Mouse (Mus musculus) liver, embryonic 18 days (tissue): ENCODE data around the gene Ncln. TPM values are rescaled to one million over a fixed set of nuclear protein-coding genes. Genes with fewer than 3 reads are reported as not detected.

ENCODE experiments used
- polyA plus RNA-seq: library from polyadenylated mRNA; depleted of rRNA; stranded (reverse); fragments of >200 nt; gene quantifications from 2 replicates; pipeline ENCODE4 v1.2.3, GENCODE M21; 2012; rRNA removed

Gene Ncln
- polyA plus RNA-seq: 65.7 and 83.5 TPM in 2 replicates

DNA sequence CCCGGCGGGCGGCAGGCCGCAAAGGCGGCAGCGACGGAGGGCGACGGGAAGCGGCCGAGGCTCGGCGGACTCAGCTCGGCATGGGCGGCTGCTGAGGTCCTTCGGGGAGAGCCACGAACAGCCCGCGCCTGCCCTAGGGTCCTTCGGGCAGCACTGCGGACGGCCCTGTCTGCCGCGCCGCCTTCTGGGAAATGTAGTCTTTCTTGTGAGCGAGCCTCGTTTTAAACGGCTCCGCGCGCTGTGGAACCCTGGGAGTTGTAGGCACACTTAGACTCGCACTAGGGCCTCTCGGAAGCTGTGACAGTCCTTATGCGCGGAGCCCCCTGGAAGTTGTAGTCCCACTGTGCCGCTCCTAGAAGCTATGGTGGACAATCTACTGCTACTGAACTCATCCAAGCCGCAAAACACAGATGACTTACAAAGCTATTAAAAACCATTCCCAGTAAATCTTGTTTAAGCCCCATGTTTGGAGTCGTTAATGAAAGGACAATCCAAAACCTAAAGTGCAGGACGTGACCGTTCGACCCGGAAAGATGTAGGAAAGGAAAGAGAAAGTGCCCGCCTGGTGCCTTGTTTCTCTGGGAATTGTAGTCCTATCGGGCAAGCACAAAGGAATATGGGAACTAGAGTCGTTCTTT lies at the start of gene Ncln:
Ncln (minus strand) TSS at position 129 of the 638 bp plus-strand sequence.

DNA sequence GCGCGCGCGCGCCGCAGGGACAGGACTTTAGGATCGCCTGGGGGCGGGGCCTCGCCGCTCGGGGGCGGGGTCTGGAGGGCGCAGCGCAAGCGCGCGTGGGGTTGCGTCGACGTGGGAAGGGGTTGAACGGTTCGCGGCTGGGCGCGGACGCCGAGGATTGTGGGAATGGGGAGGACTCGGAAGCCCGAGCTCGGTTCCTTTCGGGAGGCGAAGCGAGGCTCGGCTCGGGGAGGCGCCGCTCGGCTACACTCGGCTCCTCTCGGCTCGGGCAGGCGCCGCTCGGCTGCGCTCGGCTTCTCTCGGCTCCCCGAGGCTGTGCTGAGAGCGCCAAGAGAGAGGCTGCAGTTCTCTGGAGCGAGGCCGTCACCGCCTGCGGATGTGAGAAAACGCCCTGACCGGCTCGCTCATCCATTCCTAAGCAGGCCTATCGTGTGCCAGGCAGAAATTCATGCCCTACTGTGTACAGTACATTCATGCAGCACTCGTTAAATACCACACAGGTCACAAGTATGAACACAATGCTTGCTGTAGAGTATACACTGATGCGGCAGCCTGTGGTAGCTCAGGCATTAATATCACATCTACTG lies 49.1 kb upstream of the Ncln start, which contains the start of gene Gna11:
Gna11 (minus strand) TSS at position 30 of the 587 bp plus-strand sequence.

GRCm38 (mm10) chr10:81524051-81524605 lies 27.9 kb upstream of the Ncln start, which contains the start of gene Gna15:
Gene Gna15, minus strand, starts transcription at chr10:81524225.

GRCm38 (mm10) chr10:81500032-81500431 lies 3.8 kb upstream of the Ncln start, which contains the start of gene S1pr4:
Gene S1pr4, minus strand, starts transcription at chr10:81500132.

GRCm38 (mm10) chr10:81482533-81482889 lies 13.7 kb downstream of the Ncln start, which contains the start of gene Celf5:
Gene Celf5, minus strand, starts transcription at chr10:81482709.

GRCm38 (mm10) chr10:81455181-81455895 lies 40.9 kb downstream of the Ncln start, which contains the start of gene Nfic:
Gene Nfic, minus strand, starts transcription at chr10:81455635.

Other genes starting within 250 kb of the Ncln start
- 1.4 and 1.9 TPM in 2 replicates for gene Matk, start 243.5 kb downstream of the Ncln start, polyA plus RNA-seq
- 44.6 and 45.1 TPM in 2 replicates for gene Mrpl54, start 229.5 kb downstream of the Ncln start, polyA plus RNA-seq
- gene Apba3, start 229.4 kb downstream of the Ncln start, polyA plus RNA-seq: 23.2 and 24.9 TPM in 2 replicates
- 0.88 and 1.1 TPM in 2 replicates for gene Tjp3, start 204.8 kb downstream of the Ncln start, polyA plus RNA-seq
- 10.3 and 11.9 TPM in 2 replicates for gene Pip5k1c, start 203.4 kb downstream of the Ncln start, polyA plus RNA-seq
- gene Cactin, start 175.3 kb downstream of the Ncln start, polyA plus RNA-seq: 12.9 and 13.4 TPM in 2 replicates
- 3.1 and 3.4 TPM in 2 replicates for gene Tbxa2r, start 167.7 kb downstream of the Ncln start, polyA plus RNA-seq
- gene Gipc3, start 153.1 kb downstream of the Ncln start, polyA plus RNA-seq: 0.02 TPM in 2 replicates
- 24.1 and 27.6 TPM in 2 replicates for gene Hmg20b, start 145.9 kb downstream of the Ncln start, polyA plus RNA-seq
- 8.7 and 8.9 TPM in 2 replicates for gene Mfsd12, start 138.9 kb downstream of the Ncln start, polyA plus RNA-seq
- gene 4930404N11Rik, start 130.6 kb downstream of the Ncln start, polyA plus RNA-seq: 0.39 and 1.0 TPM in 2 replicates
- gene Fzr1, start 117.9 kb downstream of the Ncln start, polyA plus RNA-seq: 54.1 and 61.6 TPM in 2 replicates
- gene Dohh, start 112.0 kb downstream of the Ncln start, polyA plus RNA-seq: 27.6 and 28.9 TPM in 2 replicates
- gene Gm48551, start 111.9 kb downstream of the Ncln start, polyA plus RNA-seq: 0.58 and 0.75 TPM in 2 replicates
- gene Gm48552, start 107.4 kb downstream of the Ncln start, polyA plus RNA-seq: 0.64 and 0.82 TPM in 2 replicates
- 2.6 and 3.4 TPM in 2 replicates for gene Smim24, start 103.3 kb downstream of the Ncln start, polyA plus RNA-seq
- 1.7 and 1.9 TPM in 2 replicates for gene Nfic, start 40.8 kb downstream of the Ncln start, polyA plus RNA-seq
- gene Celf5, start 13.7 kb downstream of the Ncln start, polyA plus RNA-seq: 0.02 and 0.06 TPM in 2 replicates
- 5.4 and 5.7 TPM in 2 replicates for gene S1pr4, start 3.7 kb upstream of the Ncln start, polyA plus RNA-seq
- gene Gna15, start 27.8 kb upstream of the Ncln start, polyA plus RNA-seq: 4.0 and 4.2 TPM in 2 replicates
- 20.3 and 23.1 TPM in 2 replicates for gene Gna11, start 48.8 kb upstream of the Ncln start, polyA plus RNA-seq
- 179 and 189 TPM in 2 replicates for gene Aes, start 63.1 kb upstream of the Ncln start, polyA plus RNA-seq
- gene Tle2, start 78.2 kb upstream of the Ncln start, polyA plus RNA-seq: 5.9 and 6.8 TPM in 2 replicates
- gene Tle6, start 104.7 kb upstream of the Ncln start, polyA plus RNA-seq: 4.9 and 5.2 TPM in 2 replicates
- gene BC025920, start 109.9 kb upstream of the Ncln start, polyA plus RNA-seq: 1.5 and 2.0 TPM in 2 replicates
- gene Sirt6, start 131.4 kb upstream of the Ncln start, polyA plus RNA-seq: 7.5 and 8.7 TPM in 2 replicates
- 10.1 and 10.8 TPM in 2 replicates for gene Ankrd24, start 132.1 kb upstream of the Ncln start, polyA plus RNA-seq
- 0.63 and 0.76 TPM in 2 replicates for gene Gm10778, start 152.7 kb upstream of the Ncln start, polyA plus RNA-seq
- gene Zfp433, start 208.4 kb upstream of the Ncln start, polyA plus RNA-seq: 1.3 and 1.5 TPM in 2 replicates